Mouse (Mus musculus) liver, adult 2 months (tissue): Measurements from ENCODE around the gene Pcdh15.

Source experiments
- CTCF ChIP-seq: fragments of 200-500 bp; IDR thresholded peaks from 2 replicates; pipeline ENCODE4 v1.5.1; 2011; ENCODE audit warnings: low read depth, low read length, control low read depth
- POLR2A ChIP-seq: fragments of 200-500 bp; IDR thresholded peaks from 2 replicates; pipeline ENCODE4 v1.6.1; 2011; ENCODE audit warnings: low read length, control low read depth; ENCODE audit not compliant: insufficient read depth; ENCODE audit errors: extremely low read depth

GRCm38 (mm10) chr10:73805069-73805468, 705.9 kb downstream of the Pcdh15 start:
- TF ChIP-seq CTCF (no peak), POLR2A (no peak)
